Mouse (Mus musculus) heart, embryonic 11.5 days (tissue): Measurements from ENCODE around the gene Xpo4. TPM values are rescaled to one million over a fixed set of nuclear protein-coding genes. Genes with fewer than 3 reads are reported as not detected.
A peak's percentile ranks its signal among the peaks of the same experiment; 100 is the strongest.

Experiments
- ATAC-seq: fragments of 200-750 bp; cut with Nextera tagmentation; replicated peaks from 2 replicates; pipeline ENCODE4 v1.8.0; 2017; ENCODE audit warnings: moderate library complexity; ENCODE audit not compliant: insufficient number of reproducible peaks, low FRiP score, low TSS enrichment
- H3K27ac ChIP-seq: fragments of 300-500 bp; sonication (generic); 2 replicates; pipeline ENCODE4 v1.5.1; 2014; ENCODE audit warnings: mild to moderate bottlenecking, low read depth, low read length
- H3K27me3 ChIP-seq: fragments of 300-500 bp; sonication (generic); 2 replicates; pipeline ENCODE4 v1.6.1; 2014; ENCODE audit warnings: mild to moderate bottlenecking, low read length, mixed read lengths; ENCODE audit not compliant: control insufficient read depth, insufficient read depth
- H3K36me3 ChIP-seq: fragments of 300-500 bp; sonication (generic); 2 replicates; pipeline ENCODE4 v1.6.1; 2014; ENCODE audit warnings: mild to moderate bottlenecking, low read length, moderate library complexity, mixed read lengths; ENCODE audit not compliant: control insufficient read depth, insufficient read depth
- H3K4me1 ChIP-seq: fragments of 300-500 bp; sonication (generic); 2 replicates; pipeline ENCODE4 v1.6.1; 2014; ENCODE audit warnings: low read length; ENCODE audit not compliant: control insufficient read depth, insufficient read depth
- H3K4me2 ChIP-seq: fragments of 300-500 bp; sonication (generic); 2 replicates; pipeline ENCODE4 v1.6.1; 2014; ENCODE audit warnings: mild to moderate bottlenecking, moderate library complexity
- H3K4me3 ChIP-seq: fragments of 300-500 bp; sonication (generic); 2 replicates; pipeline ENCODE4 v1.5.1; 2014; ENCODE audit warnings: low read depth, low read length
- H3K9ac ChIP-seq: fragments of 300-500 bp; sonication (generic); 2 replicates; pipeline ENCODE4 v1.6.1; 2014; ENCODE audit warnings: mild to moderate bottlenecking, low read depth, low read length, moderate library complexity
- H3K9me3 ChIP-seq: fragments of 300-500 bp; sonication (generic); replicated peaks from 2 replicates; pipeline ENCODE4 v1.6.1; 2016; ENCODE audit warnings: low read length; ENCODE audit not compliant: control insufficient read depth
- WGBS: fragments of 180-500 bp; shearing (Covaris S2); extraction: QIAGEN DNeasy Blood & Tissue Kit; methylation state at CpG from one replicate; pipeline ENCODE4 v1.1.7; 2014; ENCODE audit not compliant: insufficient replicate concordance; 5-methylcytosine and 5-hydroxymethylcytosine counted together
- polyA plus RNA-seq: library from polyadenylated mRNA; unstranded; fragments of >200 nt; fragmentation: Nextera tagmentation; extraction: Ambion mirVana; gene quantifications from 2 replicates; pipeline ENCODE4 v1.2.1, GENCODE M21; 2014

The Xpo4 gene
- polyA plus RNA-seq, 1 experiment from 2014 or later = 23.7 TPM

DNA sequence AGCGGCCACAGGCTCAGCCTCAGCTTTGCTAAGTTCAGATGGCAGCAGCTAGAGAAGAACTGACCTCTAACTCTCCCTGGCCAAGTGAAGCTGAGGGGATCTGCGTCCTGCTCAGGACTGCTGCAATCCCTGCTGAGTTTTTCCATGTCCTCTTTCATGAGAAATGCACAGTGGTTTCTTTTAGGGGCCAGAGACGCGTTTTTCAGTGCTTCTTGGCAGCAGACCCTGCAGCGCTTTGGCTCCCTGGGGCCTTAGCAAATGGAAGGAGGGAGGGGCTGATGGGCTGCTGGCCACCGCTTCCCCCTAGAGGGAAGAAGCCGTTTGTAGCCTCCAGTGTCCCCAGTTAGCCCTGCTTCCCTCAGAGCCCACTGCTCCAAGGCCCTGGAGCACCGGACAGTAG is 130.3 kb downstream of the Xpo4 start:
- Histone ChIP-seq H3K27me3 (peaks cover 22% of the 10 kb centered on the region), H3K4me1 (peaks cover 16% of the 10 kb centered on the region), H3K27ac (no peak overlapping the region), H3K9me3 (no peaks in the 10 kb centered on the region), H3K4me3 (no peak overlapping the region), H3K36me3 (no peaks in the 10 kb centered on the region), H3K9ac (0 out of 2 replicates have a peak overlapping the region, but pooled peaks have one; percentile 10), H3K4me2 (no peak overlapping the region)
- WGBS = 12% methylated on average over 8 of the region's 8 CpGs
- ATAC-seq = no peak

DNA sequence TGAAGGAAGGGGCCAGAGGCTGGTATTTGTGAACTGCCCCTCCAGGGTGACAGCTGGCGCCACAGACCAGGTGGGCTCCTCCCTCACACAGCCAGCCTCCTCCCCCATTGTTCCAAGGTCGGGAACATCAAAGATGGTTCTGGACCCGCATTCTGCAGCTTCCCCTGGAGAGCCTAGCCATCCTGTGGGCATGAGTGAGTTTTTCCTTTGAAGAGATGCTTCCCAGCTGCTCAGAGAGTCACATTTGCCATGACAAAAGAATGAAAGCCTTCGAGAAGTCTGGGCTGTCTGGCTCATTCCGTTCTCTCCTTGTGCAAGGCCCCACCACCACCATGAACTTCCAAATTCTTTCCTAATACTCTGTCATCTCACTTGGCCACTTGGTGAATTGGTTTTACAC is 130.9 kb downstream of the Xpo4 start:
- no peaks in the 10 kb centered on the region for H3K9me3 ChIP-seq
- no peak overlapping the region for H3K9ac ChIP-seq
- no peak overlapping the region for H3K4me2 ChIP-seq
- no peaks in the 10 kb centered on the region for H3K36me3 ChIP-seq
- no peak overlapping the region for H3K27ac ChIP-seq
- H3K27me3 ChIP-seq = peaks cover 22% of the 10 kb centered on the region
- no peak overlapping the region for H3K4me3 ChIP-seq
- ATAC-seq = no peak
- 7% methylated on average over 5 of the region's 5 CpGs for WGBS
- peaks cover 16% of the 10 kb centered on the region for H3K4me1 ChIP-seq

DNA sequence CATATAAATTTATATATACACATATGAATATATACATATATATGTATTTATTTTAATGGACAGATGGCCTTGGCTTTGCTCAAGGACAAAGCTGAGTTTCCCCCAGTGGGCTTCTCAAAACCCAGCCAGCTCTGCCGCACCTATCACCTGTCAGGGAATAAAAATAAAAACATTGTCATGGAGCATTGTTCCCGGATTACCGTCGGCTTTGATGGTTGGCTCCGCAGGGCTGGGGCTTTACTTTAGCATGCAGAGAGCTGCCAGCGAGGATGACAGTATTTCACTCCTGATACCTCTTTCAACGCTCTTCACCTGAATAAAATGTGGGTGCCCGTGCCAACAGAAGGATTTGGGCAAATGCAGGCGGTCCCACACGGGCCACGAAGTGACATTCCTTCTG is 131.4 kb downstream of the Xpo4 start:
- no peak overlapping the region for H3K4me2 ChIP-seq
- H3K9ac ChIP-seq = no peak overlapping the region
- no peak for ATAC-seq
- peaks cover 16% of the 10 kb centered on the region for H3K4me1 ChIP-seq
- no peak overlapping the region for H3K4me3 ChIP-seq
- no peaks in the 10 kb centered on the region for H3K9me3 ChIP-seq
- H3K27me3 ChIP-seq = peaks cover 22% of the 10 kb centered on the region
- no peak overlapping the region for H3K27ac ChIP-seq
- H3K36me3 ChIP-seq = no peaks in the 10 kb centered on the region
- WGBS = 18% methylated on average over 11 of the region's 11 CpGs

DNA sequence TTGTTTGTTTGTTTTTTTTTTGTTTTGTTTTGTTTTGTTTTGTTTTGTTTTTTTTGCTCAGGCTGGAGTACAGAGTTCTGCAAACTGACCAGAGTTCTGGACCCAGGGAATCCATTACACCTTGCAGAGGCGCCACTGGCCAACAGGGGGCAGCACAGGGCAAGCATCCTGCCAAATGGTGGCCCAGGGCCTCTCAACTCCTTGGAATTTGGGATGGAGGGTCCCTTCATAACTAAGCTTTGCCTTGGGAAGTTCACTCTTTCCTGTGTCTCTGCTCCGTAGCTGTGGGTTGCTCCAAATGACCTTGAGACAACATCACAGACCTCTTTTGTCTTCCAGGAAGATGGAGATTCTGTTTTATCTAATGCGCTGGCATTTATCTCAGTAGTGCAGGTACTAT is 132.0 kb downstream of the Xpo4 start:
- Histone ChIP-seq H3K27ac (no peak overlapping the region), H3K9me3 (no peaks in the 10 kb centered on the region), H3K9ac (no peak overlapping the region), H3K36me3 (no peaks in the 10 kb centered on the region), H3K27me3 (peaks cover 22% of the 10 kb centered on the region), H3K4me1 (peaks cover 16% of the 10 kb centered on the region), H3K4me3 (no peak overlapping the region), H3K4me2 (no peak overlapping the region)
- 30% methylated on average over 3 of the region's 3 CpGs for WGBS
- ATAC-seq = no peak

DNA sequence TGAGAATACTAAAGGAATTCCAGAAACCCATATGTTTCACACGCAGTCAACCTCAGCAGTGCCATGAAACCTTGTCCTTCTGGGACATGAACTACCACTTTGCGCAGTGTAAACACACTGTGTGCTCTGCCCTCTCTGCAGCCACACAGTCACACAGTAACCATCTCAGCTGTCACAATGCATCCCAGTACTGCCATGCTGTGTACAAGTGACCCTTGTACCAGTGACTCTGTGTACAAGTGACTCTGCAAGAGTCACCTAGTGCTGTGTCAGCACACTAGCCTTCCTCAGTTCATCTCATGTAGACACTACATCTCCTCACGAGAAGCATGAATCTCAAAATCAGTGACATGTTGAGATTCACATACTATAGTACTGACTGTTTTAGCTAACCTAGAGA is 132.7 kb downstream of the Xpo4 start:
- WGBS = 83% methylated on average over 3 of the region's 3 CpGs
- no peaks in the 10 kb centered on the region for H3K9me3 ChIP-seq
- H3K4me2 ChIP-seq = no peak overlapping the region
- H3K27me3 ChIP-seq = peaks cover 22% of the 10 kb centered on the region
- H3K4me1 ChIP-seq = peaks cover 13% of the 10 kb centered on the region
- no peaks in the 10 kb centered on the region for H3K36me3 ChIP-seq
- no peak overlapping the region for H3K4me3 ChIP-seq
- no peak overlapping the region for H3K9ac ChIP-seq
- ATAC-seq = no peak
- no peak overlapping the region for H3K27ac ChIP-seq

DNA sequence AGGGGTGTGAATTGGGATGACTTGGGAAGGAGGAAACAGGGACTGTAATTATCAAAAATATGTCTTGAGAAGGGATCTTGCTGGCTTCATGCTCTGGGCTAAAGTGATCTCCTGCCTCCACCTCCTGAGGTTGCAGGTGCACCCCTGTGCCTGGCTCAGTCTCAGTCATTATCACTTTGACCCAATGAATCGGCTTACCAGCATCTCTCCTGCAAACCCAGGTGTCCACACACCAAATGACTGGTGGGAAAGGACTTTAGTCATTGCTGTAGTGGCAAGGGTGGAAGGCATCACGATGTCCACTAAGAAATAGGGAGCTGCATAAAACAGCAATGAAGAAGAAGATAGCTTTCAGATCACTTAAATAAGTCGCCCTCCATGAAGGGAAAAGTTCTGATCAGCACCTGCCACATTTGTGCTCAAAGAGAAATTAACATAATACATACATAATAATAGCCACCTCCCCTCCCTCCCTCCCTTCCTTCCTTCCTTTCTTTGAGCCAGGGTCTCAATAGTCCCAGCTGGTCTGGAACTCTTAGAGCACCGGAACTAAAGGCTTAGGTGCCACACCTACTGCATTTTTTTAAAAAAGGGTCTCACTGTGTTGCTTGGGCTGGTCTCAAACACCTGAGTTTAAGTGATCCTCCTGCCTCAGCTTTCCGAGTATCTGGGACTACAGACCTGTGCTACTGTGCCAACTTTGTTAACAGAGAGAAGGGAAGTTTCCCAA is 135.3 kb downstream of the Xpo4 start:
- Histone ChIP-seq H3K9me3 (no peaks in the 10 kb centered on the region), H3K4me3 (no peak overlapping the region), H3K4me2 (no peak overlapping the region), H3K27me3 (peaks cover 26% of the 10 kb centered on the region), H3K4me1 (peaks cover 5% of the 10 kb centered on the region), H3K36me3 (no peaks in the 10 kb centered on the region), H3K27ac (no peak overlapping the region), H3K9ac (no peak overlapping the region)
- WGBS = 45% methylated on average over 5 of the region's 5 CpGs
- ATAC-seq = no peak

DNA sequence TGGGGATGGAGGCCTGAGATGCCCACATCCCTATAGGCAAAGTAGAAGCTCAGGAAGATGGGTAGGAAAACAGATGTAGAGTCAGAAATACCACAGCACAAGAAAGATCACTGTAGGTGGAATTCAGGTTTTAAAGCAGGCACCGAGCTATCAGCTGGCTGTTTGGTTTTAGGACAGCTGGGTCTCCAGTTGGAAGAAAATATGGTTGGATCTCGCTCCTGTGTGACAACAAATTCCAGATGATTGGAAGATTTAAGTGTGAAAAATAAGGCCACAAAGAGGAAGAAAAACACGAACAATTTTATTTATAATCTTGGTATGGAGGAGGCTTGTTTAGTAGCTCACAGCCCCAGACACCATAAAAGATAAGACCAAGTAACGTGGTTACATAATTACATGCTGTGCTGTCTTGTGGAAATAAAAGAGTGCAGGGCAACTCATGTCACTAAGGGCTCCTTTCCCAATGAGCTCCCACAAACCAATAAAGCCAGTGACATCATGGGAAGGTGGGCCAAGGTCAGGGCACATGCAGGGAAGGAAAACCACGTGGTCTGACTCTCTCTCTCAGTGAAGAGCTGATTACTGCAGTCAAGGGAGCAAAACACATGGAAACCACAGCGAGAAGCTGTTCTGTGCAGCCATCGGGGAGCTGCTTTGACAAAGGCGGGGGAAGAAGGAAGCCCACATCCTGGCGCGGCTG is 136.0 kb downstream of the Xpo4 start:
- H3K4me3 ChIP-seq = no peak overlapping the region
- no peak overlapping the region for H3K27ac ChIP-seq
- H3K4me1 ChIP-seq = no peaks in the 10 kb centered on the region; the same call in 1 of the 2 replicates
- WGBS = 51% methylated on average over 10 of the region's 10 CpGs
- H3K4me2 ChIP-seq = no peak overlapping the region
- peaks cover 24% of the 10 kb centered on the region for H3K27me3 ChIP-seq
- no peak overlapping the region for H3K9ac ChIP-seq
- no peaks in the 10 kb centered on the region for H3K36me3 ChIP-seq
- no peaks in the 10 kb centered on the region for H3K9me3 ChIP-seq
- ATAC-seq = no peak

DNA sequence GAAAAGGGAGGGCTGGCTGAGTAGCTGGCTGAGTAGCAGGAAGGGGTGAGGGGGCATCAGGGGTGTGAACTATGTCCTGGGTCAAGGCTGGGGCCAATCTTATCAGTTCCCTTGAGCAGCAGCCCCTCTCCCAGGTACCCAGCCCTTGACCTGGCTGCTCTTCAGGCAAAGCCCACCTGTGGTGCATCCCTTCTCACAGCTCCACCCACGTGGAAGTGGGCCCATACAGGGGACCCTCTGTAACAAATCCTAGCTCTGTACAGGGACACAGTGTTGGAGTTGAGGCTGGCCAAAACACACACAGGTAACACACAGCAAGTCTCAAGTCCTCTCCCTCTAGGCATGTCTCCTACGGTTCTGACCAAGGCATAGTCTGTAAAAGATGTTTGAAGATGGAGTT is 137.6 kb downstream of the Xpo4 start:
- ATAC-seq = no peak
- H3K27ac ChIP-seq = no peak overlapping the region
- H3K4me3 ChIP-seq = no peak overlapping the region
- H3K36me3 ChIP-seq = no peaks in the 10 kb centered on the region
- no peaks in the 10 kb centered on the region for H3K4me1 ChIP-seq
- H3K9me3 ChIP-seq = no peaks in the 10 kb centered on the region
- no peak overlapping the region for H3K9ac ChIP-seq
- H3K4me2 ChIP-seq = no peak overlapping the region
- WGBS = 34% methylated on average over 2 of the region's 2 CpGs
- peaks cover 28% of the 10 kb centered on the region for H3K27me3 ChIP-seq
